Mouse (Mus musculus) heart, adult 2 months (tissue): ENCODE measurements around the gene Zfand3.

Experiments
- CTCF ChIP-seq: fragments of 200-600 bp; IDR thresholded peaks from 2 replicates; pipeline ENCODE4 v1.8.1; 2022; ENCODE audit warnings: antibody characterized with exemption, mild to moderate bottlenecking, moderate library complexity
- EP300 ChIP-seq: fragments of 200-500 bp; IDR thresholded peaks from 2 replicates; pipeline ENCODE4 v1.6.1; 2011; ENCODE audit warnings: low read depth, low read length, control low read depth; ENCODE audit not compliant: insufficient read depth
- POLR2A ChIP-seq: fragments of 200-500 bp; IDR thresholded peaks from 2 replicates; pipeline ENCODE4 v1.6.1; 2011; ENCODE audit warnings: mild to moderate bottlenecking, low read depth, low read length, control low read depth; ENCODE audit not compliant: insufficient read depth

DNA sequence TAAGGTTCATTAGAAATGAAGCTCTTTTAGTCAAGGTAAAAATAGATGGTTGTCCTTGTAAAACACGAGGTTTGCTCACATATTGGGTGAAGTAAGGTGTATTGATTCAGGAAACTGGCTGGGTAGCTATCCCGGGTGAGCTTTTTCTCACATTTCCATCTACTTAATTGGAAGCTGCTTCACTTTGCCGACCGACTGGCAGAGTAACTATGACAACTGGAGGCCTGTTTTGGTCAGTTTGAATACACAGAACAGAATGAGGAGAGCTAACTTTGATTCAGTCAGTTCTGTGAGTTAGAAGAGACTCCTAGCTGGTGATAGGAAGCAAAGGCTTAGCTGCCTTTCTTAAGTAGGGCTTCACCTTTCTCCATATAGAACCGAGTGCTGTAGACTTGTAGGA is 71.4 kb downstream of the Zfand3 start:
- TF ChIP-seq POLR2A: no peak
- TF ChIP-seq CTCF: no peak
- TF ChIP-seq EP300: no peak
